Mouse (Mus musculus) midbrain, embryonic 16.5 days (tissue): Measurements from ENCODE around the gene BC034090. TPM values are rescaled to one million over a fixed set of nuclear protein-coding genes. Genes with fewer than 3 reads are reported as not detected.
"Not testable (repeated sequence)": the region's sequence is repeated elsewhere in the genome, so short reads cannot be mapped to it uniquely, and the experiment has no call there.

Experiments used
- ATAC-seq: fragments of 200-750 bp; cut with Nextera tagmentation; 2 replicates; pipeline ENCODE4 v1.8.0; 2017; ENCODE audit warnings: moderate TSS enrichment
- H3K27ac ChIP-seq: fragments of 300-500 bp; sonication (generic); 2 replicates; pipeline ENCODE4 v1.5.1; 2014; ENCODE audit warnings: mild to moderate bottlenecking, low read length, mixed read lengths
- H3K27me3 ChIP-seq: fragments of 300-500 bp; sonication (generic); 2 replicates; pipeline ENCODE4 v1.6.1; 2014; ENCODE audit warnings: low read depth, low read length, mixed read lengths; ENCODE audit not compliant: control insufficient read depth, insufficient read depth
- H3K36me3 ChIP-seq: fragments of 300-500 bp; sonication (generic); 2 replicates; pipeline ENCODE4 v1.6.1; 2014; ENCODE audit warnings: mild to moderate bottlenecking, low read length, moderate library complexity, mixed read lengths; ENCODE audit not compliant: control insufficient read depth, insufficient read depth
- H3K4me1 ChIP-seq: fragments of 300-500 bp; sonication (generic); 2 replicates; pipeline ENCODE4 v1.6.1; 2014; ENCODE audit warnings: mild to moderate bottlenecking, low read length, mixed read lengths; ENCODE audit not compliant: control insufficient read depth, insufficient read depth
- H3K4me2 ChIP-seq: fragments of 300-500 bp; sonication (generic); 2 replicates; pipeline ENCODE4 v1.6.1; 2014; ENCODE audit warnings: mild to moderate bottlenecking, low read length, mixed read lengths
- H3K4me3 ChIP-seq: fragments of 300-500 bp; sonication (generic); 2 replicates; pipeline ENCODE4 v1.5.1; 2014; ENCODE audit warnings: low read depth, mild to moderate bottlenecking, low read length, moderate library complexity, mixed read lengths
- H3K9ac ChIP-seq: fragments of 300-500 bp; sonication (generic); 2 replicates; pipeline ENCODE4 v1.6.1; 2014; ENCODE audit warnings: low read depth, low read length, mixed read lengths
- H3K9me3 ChIP-seq: fragments of 300-500 bp; sonication (generic); replicated peaks from 2 replicates; pipeline ENCODE4 v1.6.1; 2014; ENCODE audit warnings: mild to moderate bottlenecking, low read length, mixed read lengths; ENCODE audit not compliant: control insufficient read depth, poor library complexity, severe bottlenecking
- WGBS: fragments of 180-500 bp; shearing (Covaris S2); extraction: QIAGEN DNeasy Blood & Tissue Kit; methylation state at CpG from one replicate; pipeline ENCODE4 v1.1.7; 2014; 5-methylcytosine and 5-hydroxymethylcytosine counted together
- polyA plus RNA-seq: library from polyadenylated mRNA; unstranded; fragments of >200 nt; fragmentation: Nextera tagmentation; extraction: Ambion mirVana; gene quantifications from 2 replicates; pipeline ENCODE4 v1.2.1, GENCODE M21; 2015

BC034090 gene
- polyA plus RNA-seq, 1 experiment from 2014 or later, result 2.8 TPM

DNA sequence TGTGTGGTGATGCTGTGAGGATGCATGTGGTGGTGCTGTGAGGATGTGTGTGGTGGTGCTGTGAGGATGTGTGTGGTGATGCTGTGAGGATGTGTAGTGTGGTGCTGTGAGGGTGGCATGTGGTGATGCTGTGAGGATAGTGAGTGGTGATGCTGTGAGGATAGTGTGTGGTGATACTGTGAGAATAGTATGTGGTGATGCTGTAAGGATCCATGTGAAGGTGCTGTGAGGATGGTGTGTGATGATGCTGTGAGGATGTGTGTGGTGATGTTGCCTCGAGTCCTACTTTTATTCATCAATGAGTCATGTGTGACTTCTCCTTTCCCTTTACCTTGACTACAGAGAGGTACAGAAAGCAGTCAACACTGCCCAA, 70.6 kb downstream of the BC034090 start:
- not testable (repeated sequence) for H3K9me3 ChIP-seq, H3K4me1 ChIP-seq, H3K27me3 ChIP-seq, H3K9ac ChIP-seq, H3K36me3 ChIP-seq, H3K4me2 ChIP-seq, H3K27ac ChIP-seq, H3K4me3 ChIP-seq, ATAC-seq
- WGBS, result 84% methylated on average over 1 of the region's 1 CpGs

- peaks cover 9% of the 10 kb centered on the region for H3K36me3 ChIP-seq
- no peak for ATAC-seq
- H3K4me3 ChIP-seq, result no peak overlapping the region
- H3K27ac ChIP-seq, result no peak overlapping the region
- no peak overlapping the region for H3K4me2 ChIP-seq
- H3K9ac ChIP-seq, result no peak overlapping the region
- no peaks in the 10 kb centered on the region for H3K9me3 ChIP-seq
- H3K27me3 ChIP-seq, result no peaks in the 10 kb centered on the region
- WGBS, result 95% methylated on average over 3 of the region's 3 CpGs
- H3K4me1 ChIP-seq, result peaks cover 3% of the 10 kb centered on the region
Observed at GRCm38 (mm10) chr1:155172895-155173643, 71.2 kb downstream of the BC034090 start.

DNA sequence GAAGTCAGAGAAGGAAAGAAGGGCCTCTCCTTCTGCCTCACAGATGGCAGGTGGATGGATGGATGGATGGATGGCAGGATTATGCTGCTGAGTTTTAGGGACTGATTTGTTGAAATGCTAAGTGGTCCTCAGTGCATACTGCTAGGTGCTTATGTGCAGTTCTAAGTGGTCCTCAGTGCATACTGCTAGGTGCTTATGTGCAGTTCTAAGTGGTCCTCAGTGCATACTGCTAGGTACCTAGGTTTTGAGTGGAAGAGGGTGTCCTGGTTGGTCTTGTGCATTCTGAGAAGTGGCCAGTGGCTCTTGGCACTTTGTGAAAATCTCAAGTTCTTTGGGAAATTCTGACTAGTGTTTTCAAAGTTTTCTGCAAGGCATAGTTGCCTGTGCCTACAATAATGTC, 74.3 kb downstream of the BC034090 start:
- no peak for ATAC-seq
- no peak overlapping the region for H3K9ac ChIP-seq
- no peaks in the 10 kb centered on the region for H3K27me3 ChIP-seq
- H3K4me1 ChIP-seq, result peaks cover 3% of the 10 kb centered on the region
- no peak overlapping the region for H3K4me3 ChIP-seq
- no peaks in the 10 kb centered on the region for H3K36me3 ChIP-seq
- no peak overlapping the region for H3K4me2 ChIP-seq
- no peak overlapping the region for H3K27ac ChIP-seq
- no peaks in the 10 kb centered on the region for H3K9me3 ChIP-seq

- Histone ChIP-seq H3K4me2 (no peak overlapping the region), H3K27ac (no peak overlapping the region), H3K9me3 (no peaks in the 10 kb centered on the region), H3K9ac (no peak overlapping the region), H3K36me3 (no peaks in the 10 kb centered on the region), H3K4me3 (no peak overlapping the region), H3K4me1 (no peaks in the 10 kb centered on the region; the same call in 1 of the 2 replicates), H3K27me3 (no peaks in the 10 kb centered on the region)
- ATAC-seq, result no peak
- 93% methylated on average over 3 of the region's 3 CpGs for WGBS
Observed at GRCm38 (mm10) chr1:155167453-155167852, 76.8 kb downstream of the BC034090 start.

Other genes with a start within 250 kb of the BC034090 start
- gene Ier5, start 144.8 kb downstream of the BC034090 start, polyA plus RNA-seq, result 4.8 and 4.9 TPM in 2 replicates
- gene Mr1, start 97.6 kb downstream of the BC034090 start, polyA plus RNA-seq, result 1.3 and 1.6 TPM in 2 replicates
- gene Stx6, start 85.7 kb downstream of the BC034090 start, polyA plus RNA-seq, result 94.0 and 111 TPM in 2 replicates
- gene Xpr1, start 173.0 kb upstream of the BC034090 start, polyA plus RNA-seq, result 57.4 and 72.4 TPM in 2 replicates